Mouse (Mus musculus) heart, adult 2 months (tissue): ENCODE results near the gene Lamb3.

Experiments used
- CTCF ChIP-seq: fragments of 200-600 bp; IDR thresholded peaks from 2 replicates; pipeline ENCODE4 v1.8.1; 2022; ENCODE audit warnings: antibody characterized with exemption, mild to moderate bottlenecking, moderate library complexity
- POLR2A ChIP-seq: fragments of 200-500 bp; IDR thresholded peaks from 2 replicates; pipeline ENCODE4 v1.6.1; 2011; ENCODE audit warnings: mild to moderate bottlenecking, low read depth, low read length, control low read depth; ENCODE audit not compliant: insufficient read depth

GRCm38 (mm10) chr1:193207503-193207902 is at the start of gene Lamb3:
- TF ChIP-seq CTCF (no peak), POLR2A (no peak)
